Mouse (Mus musculus) embryo, embryonic 11 days (tissue): Measurements from ENCODE around the gene Slc17a2.
"Not testable (repeated sequence)": the region's sequence is repeated elsewhere in the genome, so short reads cannot be mapped to it uniquely, and the experiment has no call there.

Experiments used
- DNase-seq: peaks from one replicate; pipeline ENCODE4 v3.0.0-alpha.2; 2015

Gene Slc17a2

GRCm38 (mm10) chr13:23806422-23807052 lies at the start of gene Slc17a2:
TSS of gene Slc17a2 (plus strand) at chr13:23806993.
- no peak for DNase-seq

GRCm38 (mm10) chr13:23757211-23757773 lies 49.5 kb upstream of the Slc17a2 start:
- DNase-seq: peak; percentile 66

GRCm38 (mm10) chr13:23757921-23758320 lies 48.9 kb upstream of the Slc17a2 start:
- no peak for DNase-seq

GRCm38 (mm10) chr13:23759251-23759771 lies 47.5 kb upstream of the Slc17a2 start:
- no peak for DNase-seq

- DNase-seq: no peak
Measured at GRCm38 (mm10) chr13:23759916-23760239, 46.9 kb upstream of the Slc17a2 start.

- DNase-seq: peak; percentile 74
Measured at GRCm38 (mm10) chr13:23760240-23760971, 46.4 kb upstream of the Slc17a2 start.

GRCm38 (mm10) chr13:23760972-23761864 lies 45.6 kb upstream of the Slc17a2 start, which contains the start of gene Hist1h4a:
TSS of gene Hist1h4a (minus strand) at chr13:23761230.
- peak; percentile 98 for DNase-seq

GRCm38 (mm10) chr13:23761871-23762821 lies 44.6 kb upstream of the Slc17a2 start, which contains the start of gene Hist1h3a:
TSS of gene Hist1h3a (minus strand) at chr13:23762386.
- peak; percentile 87 for DNase-seq

- DNase-seq: no peak
Measured at GRCm38 (mm10) chr13:23763242-23763585, 43.6 kb upstream of the Slc17a2 start.

GRCm38 (mm10) chr13:23763586-23764323 lies 43.0 kb upstream of the Slc17a2 start, which contains the start of gene Hist1h1a:
TSS of gene Hist1h1a (plus strand) at chr13:23763666.
- DNase-seq: peak; percentile 96

GRCm38 (mm10) chr13:23764324-23765171 lies 42.2 kb upstream of the Slc17a2 start:
- peak; percentile 37 for DNase-seq

GRCm38 (mm10) chr13:23765172-23765513 lies 41.6 kb upstream of the Slc17a2 start:
- no peak for DNase-seq

GRCm38 (mm10) chr13:23766772-23767171 lies 40.0 kb upstream of the Slc17a2 start:
- DNase-seq: no peak

GRCm38 (mm10) chr13:23768834-23769397 lies 37.9 kb upstream of the Slc17a2 start:
- no peak for DNase-seq

- DNase-seq: not testable (repeated sequence)
Measured at GRCm38 (mm10) chr13:23769613-23770012, 37.2 kb upstream of the Slc17a2 start, which contains the start of gene Trim38. TSS of gene Trim38 (plus strand) at chr13:23769913.

GRCm38 (mm10) chr13:23772561-23773313 lies 34.1 kb upstream of the Slc17a2 start:
- peak; percentile 85 for DNase-seq

GRCm38 (mm10) chr13:23778339-23778738 lies 28.5 kb upstream of the Slc17a2 start:
- DNase-seq: no peak

GRCm38 (mm10) chr13:23779025-23779424 lies 27.8 kb upstream of the Slc17a2 start:
- DNase-seq: no peak

GRCm38 (mm10) chr13:23792520-23792919 lies 14.3 kb upstream of the Slc17a2 start:
- peak; percentile 82 for DNase-seq
